Mouse (Mus musculus) midbrain, embryonic 13.5 days (tissue): ENCODE results near the gene Trim56. TPM values are rescaled to one million over a fixed set of nuclear protein-coding genes. Genes with fewer than 3 reads are reported as not detected.
"Not testable (repeated sequence)": the region's sequence is repeated elsewhere in the genome, so short reads cannot be mapped to it uniquely, and the experiment has no call there.

ENCODE experiments used
- ATAC-seq: fragments of 200-750 bp; cut with Nextera tagmentation; 2 replicates; pipeline ENCODE4 v1.8.0; 2017; ENCODE audit warnings: mild to moderate bottlenecking, moderate TSS enrichment, moderate library complexity
- H3K27ac ChIP-seq: fragments of 300-500 bp; sonication (generic); 2 replicates; pipeline ENCODE4 v1.5.1; 2015; ENCODE audit warnings: inconsistent platforms, mild to moderate bottlenecking, moderate library complexity
- H3K27me3 ChIP-seq: fragments of 300-500 bp; sonication (generic); 2 replicates; pipeline ENCODE4 v1.6.1; 2015; ENCODE audit warnings: mild to moderate bottlenecking, inconsistent platforms
- H3K36me3 ChIP-seq: fragments of 300-500 bp; sonication (generic); 2 replicates; pipeline ENCODE4 v1.6.1; 2015; ENCODE audit warnings: mild to moderate bottlenecking, inconsistent platforms
- H3K4me1 ChIP-seq: fragments of 300-500 bp; sonication (generic); replicated peaks from 2 replicates; pipeline ENCODE4 v1.6.1; 2015; ENCODE audit warnings: inconsistent platforms
- H3K4me2 ChIP-seq: fragments of 300-500 bp; sonication (generic); replicated peaks from 2 replicates; pipeline ENCODE4 v1.6.1; 2015; ENCODE audit warnings: moderate library complexity, mild to moderate bottlenecking, inconsistent platforms
- H3K4me3 ChIP-seq: fragments of 300-500 bp; sonication (generic); replicated peaks from 2 replicates; pipeline ENCODE4 v1.5.1; 2015; ENCODE audit warnings: mild to moderate bottlenecking, inconsistent platforms
- H3K9ac ChIP-seq: fragments of 300-500 bp; sonication (generic); replicated peaks from 2 replicates; pipeline ENCODE4 v1.6.1; 2015; ENCODE audit warnings: mild to moderate bottlenecking, inconsistent platforms
- H3K9me3 ChIP-seq: fragments of 300-500 bp; sonication (generic); 2 replicates; pipeline ENCODE4 v1.6.1; 2016; ENCODE audit warnings: mild to moderate bottlenecking, inconsistent platforms
- WGBS: fragments of 180-500 bp; shearing (Covaris S2); methylation state at CpG from one replicate; pipeline ENCODE4 v1.1.7; 2015; 5-methylcytosine and 5-hydroxymethylcytosine counted together
- polyA plus RNA-seq: library from polyadenylated mRNA; unstranded; fragments of >200 nt; fragmentation: Nextera tagmentation; extraction: Ambion mirVana; gene quantifications from 2 replicates; pipeline ENCODE4 v1.2.1, GENCODE M21; 2015

Trim56 gene
- 2.6 and 4.2 TPM in 2 replicates for polyA plus RNA-seq

GRCm38 (mm10) chr5:137115866-137116847, at the start of gene Trim56:
Gene Trim56, minus strand, starts transcription at chr5:137116209.
- peaks cover 15% of the 10 kb centered on the region for H3K4me1 ChIP-seq
- no peaks in the 10 kb centered on the region for H3K9me3 ChIP-seq
- peak within 1 kb of the TSS; percentile 54 for H3K4me2 ChIP-seq
- H3K36me3 ChIP-seq: no peaks in the 10 kb centered on the region
- H3K4me3 ChIP-seq: peak within 1 kb of the TSS; percentile 37
- peak; percentile 27; the same call in 1 of the 2 replicates for ATAC-seq
- 12% methylated on average over 29 of the region's 29 CpGs for WGBS
- H3K27ac ChIP-seq: no peak within 1 kb of the TSS
- peak within 1 kb of the TSS; percentile 54 for H3K9ac ChIP-seq
- 0 out of 2 replicates have a peak, but pooled peaks cover 6% of the 10 kb centered on the region for H3K27me3 ChIP-seq

GRCm38 (mm10) chr5:137161853-137162252, 45.8 kb upstream of the Trim56 start:
- no peaks in the 10 kb centered on the region for H3K36me3 ChIP-seq
- H3K9ac ChIP-seq: no peak overlapping the region
- ATAC-seq: no peak
- no peak overlapping the region for H3K27ac ChIP-seq
- no peaks in the 10 kb centered on the region for H3K27me3 ChIP-seq
- H3K4me1 ChIP-seq: no peaks in the 10 kb centered on the region
- H3K9me3 ChIP-seq: peaks cover 1% of the 10 kb centered on the region; the same call in 1 of the 2 replicates
- H3K4me3 ChIP-seq: no peak overlapping the region
- H3K4me2 ChIP-seq: no peak overlapping the region
- 82% methylated on average over 4 of the region's 4 CpGs for WGBS

GRCm38 (mm10) chr5:137159461-137159860, 43.5 kb upstream of the Trim56 start:
- no peaks in the 10 kb centered on the region for H3K27me3 ChIP-seq
- ATAC-seq: no peak
- H3K36me3 ChIP-seq: no peaks in the 10 kb centered on the region
- H3K4me1 ChIP-seq: no peaks in the 10 kb centered on the region
- H3K4me2 ChIP-seq: no peak overlapping the region
- peaks cover 12% of the 10 kb centered on the region for H3K9me3 ChIP-seq
- WGBS: 37% methylated on average over 11 of the region's 11 CpGs
- H3K27ac ChIP-seq: no peak overlapping the region
- no peak overlapping the region for H3K4me3 ChIP-seq
- H3K9ac ChIP-seq: no peak overlapping the region

- Histone ChIP-seq H3K9ac (no peak overlapping the region), H3K4me1 (no peaks in the 10 kb centered on the region), H3K4me2 (no peak overlapping the region), H3K4me3 (no peak overlapping the region), H3K27me3 (no peaks in the 10 kb centered on the region), H3K27ac (no peak overlapping the region), H3K9me3 (peaks cover 42% of the 10 kb centered on the region), H3K36me3 (no peaks in the 10 kb centered on the region)
- ATAC-seq: no peak
- WGBS: 91% methylated on average over 5 of the region's 5 CpGs
Measured at GRCm38 (mm10) chr5:137153289-137153688, 37.3 kb upstream of the Trim56 start.

GRCm38 (mm10) chr5:137152623-137153022, 36.6 kb upstream of the Trim56 start:
- Histone ChIP-seq H3K4me3 (no peak overlapping the region), H3K4me1 (no peaks in the 10 kb centered on the region), H3K27ac (no peak overlapping the region), H3K4me2 (no peak overlapping the region), H3K9ac (no peak overlapping the region), H3K27me3 (no peaks in the 10 kb centered on the region), H3K36me3 (no peaks in the 10 kb centered on the region), H3K9me3 (peaks cover 42% of the 10 kb centered on the region)
- WGBS: 60% methylated on average over 2 of the region's 2 CpGs
- ATAC-seq: no peak

- H3K4me1 ChIP-seq, H3K27me3 ChIP-seq, H3K4me3 ChIP-seq, H3K4me2 ChIP-seq, H3K9ac ChIP-seq, H3K27ac ChIP-seq, ATAC-seq, H3K36me3 ChIP-seq: not testable (repeated sequence)
- H3K9me3 ChIP-seq: peaks cover 29% of the 10 kb centered on the region
Measured at GRCm38 (mm10) chr5:137149272-137149882, 33.4 kb upstream of the Trim56 start, which contains the start of gene Muc3. Gene Muc3, minus strand, starts transcription at chr5:137149322.

- no peak overlapping the region for H3K4me2 ChIP-seq
- H3K27ac ChIP-seq: no peak overlapping the region
- peaks cover 4% of the 10 kb centered on the region; the same call in 1 of the 2 replicates for H3K9me3 ChIP-seq
- WGBS: 48% methylated on average over 3 of the region's 3 CpGs
- H3K36me3 ChIP-seq: no peaks in the 10 kb centered on the region
- ATAC-seq: no peak
- no peak overlapping the region for H3K9ac ChIP-seq
- no peak overlapping the region for H3K4me3 ChIP-seq
- no peaks in the 10 kb centered on the region for H3K27me3 ChIP-seq
- H3K4me1 ChIP-seq: no peaks in the 10 kb centered on the region
Measured at GRCm38 (mm10) chr5:137140836-137141235, 24.8 kb upstream of the Trim56 start.

- no peaks in the 10 kb centered on the region for H3K4me1 ChIP-seq
- no peak overlapping the region for H3K27ac ChIP-seq
- no peak overlapping the region for H3K4me2 ChIP-seq
- ATAC-seq: no peak
- peaks cover 6% of the 10 kb centered on the region; the same call in 1 of the 2 replicates for H3K9me3 ChIP-seq
- H3K36me3 ChIP-seq: no peaks in the 10 kb centered on the region
- no peak overlapping the region for H3K9ac ChIP-seq
- no peaks in the 10 kb centered on the region for H3K27me3 ChIP-seq
- WGBS: 85% methylated on average over 10 of the region's 10 CpGs
- no peak overlapping the region for H3K4me3 ChIP-seq
Measured at GRCm38 (mm10) chr5:137138977-137139376, 23.0 kb upstream of the Trim56 start.

GRCm38 (mm10) chr5:137134959-137135358, 18.9 kb upstream of the Trim56 start:
- Histone ChIP-seq H3K4me3 (no peak overlapping the region), H3K9me3 (peaks cover 6% of the 10 kb centered on the region; the same call in 1 of the 2 replicates), H3K27ac (no peak overlapping the region), H3K4me1 (no peaks in the 10 kb centered on the region), H3K9ac (no peak overlapping the region), H3K36me3 (no peaks in the 10 kb centered on the region), H3K4me2 (no peak overlapping the region), H3K27me3 (peaks cover 4% of the 10 kb centered on the region; the same call in 1 of the 2 replicates)
- WGBS: 39% methylated on average over 11 of the region's 11 CpGs
- no peak for ATAC-seq

- Histone ChIP-seq H3K36me3 (no peaks in the 10 kb centered on the region), H3K27me3 (peaks cover 4% of the 10 kb centered on the region; the same call in 1 of the 2 replicates), H3K4me1 (no peaks in the 10 kb centered on the region), H3K4me3 (no peak overlapping the region), H3K9me3 (peaks cover 2% of the 10 kb centered on the region; the same call in 1 of the 2 replicates), H3K4me2 (no peak overlapping the region), H3K9ac (no peak overlapping the region), H3K27ac (no peak overlapping the region)
- 0% methylated on average over 3 of the region's 3 CpGs for WGBS
- ATAC-seq: peak; percentile 68; the same call in 1 of the 2 replicates
Measured at GRCm38 (mm10) chr5:137131490-137131889, 15.5 kb upstream of the Trim56 start.

GRCm38 (mm10) chr5:137129281-137129680, 13.3 kb upstream of the Trim56 start:
- Histone ChIP-seq H3K4me3 (no peak overlapping the region), H3K27ac (no peak overlapping the region), H3K4me1 (no peaks in the 10 kb centered on the region), H3K9ac (no peak overlapping the region), H3K4me2 (no peak overlapping the region), H3K9me3 (0 out of 2 replicates have a peak, but pooled peaks cover under 1% of the 10 kb centered on the region), H3K27me3 (peaks cover 4% of the 10 kb centered on the region; the same call in 1 of the 2 replicates), H3K36me3 (no peaks in the 10 kb centered on the region)
- ATAC-seq: no peak
- WGBS: 29% methylated on average over 5 of the region's 5 CpGs

GRCm38 (mm10) chr5:137123516-137123915, 7.5 kb upstream of the Trim56 start:
- WGBS: 85% methylated on average over 4 of the region's 4 CpGs
- H3K4me2 ChIP-seq: no peak overlapping the region
- peaks cover 12% of the 10 kb centered on the region for H3K4me1 ChIP-seq
- no peaks in the 10 kb centered on the region for H3K27me3 ChIP-seq
- no peak overlapping the region for H3K9ac ChIP-seq
- H3K36me3 ChIP-seq: no peaks in the 10 kb centered on the region
- H3K9me3 ChIP-seq: no peaks in the 10 kb centered on the region
- peak overlapping the region; percentile 68 for H3K27ac ChIP-seq
- no peak overlapping the region for H3K4me3 ChIP-seq
- ATAC-seq: no peak
